Mouse (Mus musculus): ENCODE data around the gene Gm28374.

- TF ChIP-seq CTCF (IDR thresholded peaks at IDR 0.05; ENCODE audit: low read depth) (no peak), EP300 (IDR thresholded peaks at IDR 0.05; ENCODE audit: low read depth) (no peak)
These were observed 43.7 kb downstream of the Gm28374 start for GRCm38 (mm10) chr19:6038326-6038725.

Measured in liver, embryonic 14.5 days (tissue).